Mouse (Mus musculus): Measurements from ENCODE around the gene Gm10271.

The Gm10271 gene

GRCm38 (mm10) chr10:116978841-116979240 lies 6.4 kb upstream of the Gm10271 start:
- no peak for DNase-seq (ENCODE audit: low spot score in 2 of 2)

DNA sequence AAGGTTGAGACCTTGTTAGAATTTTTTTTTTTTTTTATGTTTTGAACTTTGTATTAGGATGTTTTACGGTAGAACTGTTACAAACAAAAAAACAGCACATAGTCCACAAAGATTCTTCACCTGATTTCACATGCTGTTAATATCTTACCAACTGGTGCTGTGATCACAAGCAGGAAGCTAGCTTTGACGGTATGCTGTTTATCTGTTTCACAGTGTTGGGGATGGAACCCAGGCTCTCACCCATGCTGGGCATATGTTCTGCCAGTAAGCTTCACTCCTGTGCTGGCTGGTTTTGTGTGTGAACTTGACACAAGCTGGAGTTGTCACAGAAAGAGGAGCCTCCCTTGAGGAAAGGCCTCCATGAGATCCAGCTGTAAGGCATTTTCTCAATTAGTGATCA lies 5.4 kb upstream of the Gm10271 start:
- no peak for DNase-seq (ENCODE audit: low spot score in 2 of 2)

GRCm38 (mm10) chr10:116977455-116977854 lies 5.0 kb upstream of the Gm10271 start:
- DNase-seq (ENCODE audit: low spot score in 2 of 2) = no peak

GRCm38 (mm10) chr10:116968741-116969140 lies 3.7 kb downstream of the Gm10271 start:
- no peak for DNase-seq (ENCODE audit: low spot score in 2 of 2)

DNA sequence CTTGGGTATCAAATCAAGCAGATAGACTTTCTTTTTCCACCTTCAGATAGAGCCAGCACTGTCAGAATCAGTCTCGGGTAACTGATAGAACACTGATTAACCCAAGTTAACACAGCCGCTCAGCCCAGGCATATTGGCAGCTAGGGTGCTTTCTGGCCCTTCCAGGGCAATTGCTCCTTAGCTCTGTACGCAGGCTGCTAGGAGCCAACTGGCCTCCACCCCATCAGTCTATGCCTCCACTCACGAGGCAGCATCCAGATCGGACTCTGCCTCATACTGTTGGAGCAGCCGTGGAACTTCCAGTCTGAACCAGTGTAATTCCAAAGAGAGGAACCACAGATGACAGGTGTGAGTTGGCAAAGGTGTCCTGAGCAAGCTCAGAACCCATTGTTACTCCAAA lies 6.3 kb downstream of the Gm10271 start:
- DNase-seq (ENCODE audit: low spot score in 2 of 2) = no peak

GRCm38 (mm10) chr10:116965297-116965696 lies 7.1 kb downstream of the Gm10271 start:
- no peak for DNase-seq (ENCODE audit: low spot score in 2 of 2)

DNA sequence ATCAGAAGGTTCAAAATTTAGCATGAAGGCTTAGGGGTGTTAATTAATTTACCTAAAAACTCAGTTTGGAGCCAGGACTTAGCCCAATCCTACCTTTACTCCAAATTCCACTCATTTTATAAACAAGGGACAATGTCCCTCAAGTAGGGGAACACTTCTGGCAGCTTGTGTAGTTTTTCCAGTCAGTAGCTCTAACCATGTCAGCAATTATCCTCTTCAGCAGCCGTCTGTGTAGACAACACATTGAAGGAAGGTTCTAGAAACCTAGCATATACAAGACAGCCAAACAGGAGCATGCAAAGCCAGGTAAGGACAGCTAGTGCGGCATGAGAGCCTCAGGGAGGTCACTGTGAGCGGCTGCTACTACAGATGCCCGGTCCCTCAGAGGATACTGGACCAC lies 7.8 kb downstream of the Gm10271 start:
- DNase-seq (ENCODE audit: low spot score in 2 of 2) = no peak

GRCm38 (mm10) chr10:116964084-116964483 lies 8.3 kb downstream of the Gm10271 start:
- no peak for DNase-seq (ENCODE audit: low spot score in 2 of 2)

- DNase-seq (ENCODE audit: low spot score in 2 of 2) = no peak
These were observed 9.6 kb downstream of the Gm10271 start for GRCm38 (mm10) chr10:116962803-116963202.

- DNase-seq (ENCODE audit: low spot score in 2 of 2) = no peak
These were observed 10.3 kb downstream of the Gm10271 start for GRCm38 (mm10) chr10:116962152-116962551.

DNA sequence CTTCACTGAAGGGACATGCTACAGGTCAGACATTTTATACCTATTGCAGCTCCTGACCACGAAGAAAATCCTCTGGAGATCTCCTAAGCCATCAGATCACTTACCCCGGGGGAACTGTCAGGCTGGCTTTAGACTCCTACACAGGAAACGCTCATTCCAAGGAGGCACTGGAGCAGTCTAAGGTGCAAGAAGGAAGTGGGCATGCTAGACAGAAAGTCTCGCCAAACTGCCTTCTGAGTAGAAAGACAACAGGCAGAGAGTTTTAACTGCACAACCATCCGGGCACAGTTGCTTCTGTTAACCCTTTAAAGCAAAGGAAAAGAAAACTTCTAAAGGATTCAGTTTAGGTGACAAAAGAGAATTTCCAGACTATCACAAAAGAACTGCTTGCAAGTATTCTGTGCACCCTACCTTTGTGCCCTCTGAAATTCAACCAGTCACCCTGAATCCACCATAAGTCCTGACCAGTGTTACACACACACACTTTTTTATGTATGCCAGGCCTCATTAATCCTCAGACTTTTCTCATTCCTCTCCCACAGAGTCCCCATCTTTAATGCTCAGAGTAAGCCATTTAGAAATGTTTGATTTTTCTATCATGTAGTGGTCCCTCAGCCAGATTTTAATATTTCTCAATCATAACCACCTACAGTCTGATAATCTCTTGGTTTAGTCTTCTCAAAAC lies 14.4 kb downstream of the Gm10271 start:
- no peak for DNase-seq (ENCODE audit: low spot score in 2 of 2)

DNA sequence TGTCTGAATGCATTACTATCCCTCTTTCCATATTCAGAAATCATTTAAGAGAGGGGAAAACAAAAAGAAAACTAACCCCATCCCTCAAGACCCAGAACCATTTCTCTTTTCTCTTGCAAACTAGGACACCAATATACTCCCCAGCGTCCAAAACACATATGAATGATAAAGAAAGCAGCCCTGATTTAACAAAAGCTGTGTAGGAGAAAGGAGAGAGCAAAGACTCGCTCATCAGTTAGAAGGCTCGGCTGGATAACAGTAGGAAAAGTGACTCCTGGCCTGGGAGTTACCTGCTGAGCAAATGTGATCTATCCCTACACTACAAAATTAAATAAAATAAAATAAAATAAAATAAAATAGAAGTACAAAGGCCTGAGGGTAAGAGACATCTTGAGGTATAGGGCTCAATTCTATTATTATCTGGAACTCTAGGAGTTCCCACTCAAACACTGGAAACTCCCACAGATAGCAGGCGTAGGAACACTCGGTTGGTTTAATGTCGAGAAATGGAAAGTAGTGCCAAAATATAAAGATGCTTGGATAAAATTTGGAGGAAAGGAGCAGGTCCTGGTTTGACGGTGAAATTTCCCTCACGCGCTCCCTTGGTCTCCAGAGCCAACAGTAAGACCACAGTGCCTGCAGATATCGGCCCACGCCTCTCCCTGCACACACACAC lies 15.8 kb downstream of the Gm10271 start:
- no peak for DNase-seq (ENCODE audit: low spot score in 2 of 2)

- DNase-seq (ENCODE audit: low spot score in 2 of 2) = no peak
These were observed 17.2 kb downstream of the Gm10271 start for GRCm38 (mm10) chr10:116955191-116955590.

DNA sequence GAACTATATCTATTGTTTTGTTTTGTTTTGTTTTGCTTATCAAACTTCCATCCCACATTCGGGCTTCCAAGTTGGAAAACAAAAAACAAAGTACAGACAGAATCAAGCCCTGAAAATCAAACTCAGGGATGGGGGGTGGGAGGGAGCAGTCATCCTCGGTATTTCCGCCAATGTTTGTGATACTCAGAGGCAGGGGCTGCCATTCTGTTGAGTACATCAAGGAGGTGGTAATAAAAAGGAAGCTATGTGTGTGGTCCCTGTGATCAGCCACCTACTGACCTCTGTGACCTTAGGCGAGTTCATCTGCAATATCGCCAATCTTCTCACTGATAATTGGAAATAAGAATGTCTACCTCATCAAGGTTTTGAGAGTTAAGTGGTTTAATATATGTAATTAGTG lies 21.5 kb downstream of the Gm10271 start:
- DNase-seq (ENCODE audit: low spot score in 2 of 2) = no peak

DNA sequence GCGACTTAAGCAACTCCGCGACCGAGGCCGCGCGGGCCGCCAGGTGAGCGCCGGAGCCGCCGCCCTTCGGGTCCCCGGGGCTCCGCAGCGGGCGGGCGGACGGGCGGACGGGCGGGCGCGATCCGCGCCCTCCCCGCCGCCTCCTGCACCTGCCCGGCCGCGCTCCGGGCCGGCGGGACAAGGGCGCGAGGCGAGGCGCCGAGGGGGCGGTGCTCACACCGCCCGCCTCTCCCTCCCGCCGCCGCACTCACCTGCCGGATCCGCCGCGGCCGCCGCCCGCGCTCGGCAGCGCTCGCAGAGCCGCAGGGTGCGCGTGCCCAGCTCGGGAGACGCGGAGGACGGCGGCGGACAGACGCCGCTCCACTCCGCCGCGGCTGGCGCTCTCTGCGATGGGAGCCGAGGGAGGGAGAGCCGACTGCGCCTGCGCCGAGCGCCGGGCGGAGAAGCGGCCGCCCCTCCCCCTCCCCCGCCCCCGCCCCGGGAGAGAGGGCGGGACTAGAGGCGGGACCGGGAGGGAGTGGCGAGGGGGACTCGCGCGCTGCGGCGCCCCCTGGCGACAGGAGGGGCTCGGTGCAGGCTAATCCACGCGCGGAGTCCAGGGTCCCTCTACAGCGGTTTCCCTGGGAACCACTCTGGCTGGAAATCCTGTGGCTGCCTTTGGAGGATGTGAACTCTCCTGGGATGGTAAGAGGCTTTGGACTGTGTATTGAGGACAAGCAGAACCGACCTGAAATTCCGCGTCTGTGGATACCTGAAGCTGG lies 22.2 kb downstream of the Gm10271 start, which contains the start of gene Rab3ip:
Rab3ip (minus strand) TSS at position 761 of the 761 bp plus-strand sequence.
- DNase-seq (ENCODE audit: low spot score in 2 of 2) = peak; percentile 90 to 91

GRCm38 (mm10) chr10:116949111-116950008 lies 23.0 kb downstream of the Gm10271 start:
- peak; percentile 31 to 35 for DNase-seq (ENCODE audit: low spot score in 2 of 2)

GRCm38 (mm10) chr10:116948414-116948813 lies 24.0 kb downstream of the Gm10271 start:
- no peak for DNase-seq (ENCODE audit: low spot score in 2 of 2)

GRCm38 (mm10) chr10:116944940-116945339 lies 27.5 kb downstream of the Gm10271 start:
- no peak for DNase-seq (ENCODE audit: low spot score in 2 of 2)

DNA sequence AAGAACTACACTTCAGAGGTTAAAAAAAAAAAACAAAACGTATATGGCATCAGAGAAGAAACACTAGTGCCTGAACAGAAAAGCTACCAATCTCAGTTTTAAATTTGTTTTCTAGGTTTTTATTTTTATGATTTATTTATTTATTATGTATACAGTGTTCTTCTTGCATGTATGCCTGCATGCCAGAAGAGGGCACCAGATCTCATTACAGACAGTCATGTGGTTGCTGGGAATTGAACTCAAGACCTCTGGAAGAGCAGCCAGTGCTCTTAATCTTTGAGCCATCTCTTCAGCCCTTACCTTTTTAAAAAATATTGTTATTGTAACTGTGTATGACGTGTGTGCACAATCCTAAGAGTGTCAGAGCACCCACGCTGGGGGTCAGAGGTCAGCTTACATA lies 28.3 kb downstream of the Gm10271 start:
- no peak for DNase-seq (ENCODE audit: low spot score in 2 of 2)

- DNase-seq (ENCODE audit: low spot score in 2 of 2) = no peak
These were observed 29.4 kb downstream of the Gm10271 start for GRCm38 (mm10) chr10:116943025-116943424.

- no peak for DNase-seq (ENCODE audit: low spot score in 2 of 2)
These were observed 37.4 kb downstream of the Gm10271 start for GRCm38 (mm10) chr10:116935028-116935427.

DNA sequence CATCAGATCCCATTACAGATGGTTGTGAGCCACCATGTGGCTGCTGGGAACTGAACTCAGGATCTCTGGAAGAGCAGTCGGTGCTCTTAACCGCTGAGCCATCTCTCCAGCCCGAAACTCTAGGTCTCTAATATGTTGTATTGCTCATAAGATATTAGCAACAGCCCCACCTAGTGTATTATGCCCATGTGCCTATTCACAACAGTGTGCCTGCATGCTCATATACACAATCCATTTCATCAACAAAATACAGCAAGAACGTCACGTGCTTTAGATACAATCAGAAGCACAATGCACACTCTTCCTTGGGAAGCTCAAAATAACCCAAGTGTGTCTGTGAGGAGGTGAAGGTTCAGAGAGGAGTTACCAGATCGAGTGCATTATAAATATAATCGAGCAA lies 38.6 kb downstream of the Gm10271 start:
- DNase-seq (ENCODE audit: low spot score in 2 of 2) = no peak

All from right cerebral cortex, adult 2 months (tissue).